Mouse (Mus musculus): ENCODE measurements at regions not wholly inside any gene's neighbourhood (a gene's known extent, or its start where the extent isn't known, plus 50 kb on each side); places are given as distances from the start of the nearest gene placed in this dataset.

DNA sequence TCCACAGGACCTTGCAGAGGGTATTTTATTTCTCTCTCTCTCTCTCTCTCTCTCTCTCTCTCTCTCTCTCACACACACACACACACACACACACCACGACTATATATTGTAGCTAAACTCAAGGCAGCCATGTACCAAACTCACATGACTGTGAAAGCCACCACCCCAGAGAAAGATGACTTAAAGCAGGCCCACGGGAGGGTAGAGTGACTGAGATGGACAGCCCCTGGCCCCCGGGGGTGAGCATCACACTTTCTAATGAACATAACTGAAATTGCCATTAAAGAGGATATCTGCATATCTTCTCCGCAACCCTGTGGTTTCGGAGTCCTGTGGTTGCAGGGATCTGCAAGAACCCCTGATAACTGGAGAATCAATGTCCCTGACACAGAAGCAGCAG, 197.1 kb upstream of the Spdye4c start:
- no peak for DNase-seq (ENCODE audit: low spot score)

GRCm38 (mm10) chr2:128395308-128396007, 195.6 kb upstream of the Spdye4c start:
- DNase-seq (ENCODE audit: low spot score): no peak

DNA sequence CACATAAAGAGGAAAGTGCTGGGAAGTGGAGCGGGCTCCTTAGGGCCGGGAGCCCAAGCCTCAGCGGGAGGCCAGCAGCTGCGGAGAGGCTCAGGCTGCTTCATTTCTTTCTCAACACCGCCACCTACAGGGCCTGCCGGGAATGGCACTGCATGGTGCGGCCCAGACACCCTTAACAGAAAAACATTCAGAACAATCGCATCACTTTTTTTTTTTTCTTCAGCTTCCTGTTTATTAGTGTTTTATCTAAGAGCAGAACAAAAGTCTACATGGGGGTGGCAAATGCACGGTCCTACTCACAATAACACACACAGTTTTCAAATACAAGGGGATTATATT, 195.0 kb upstream of the Spdye4c start:
- peak; percentile 91 for DNase-seq (ENCODE audit: low spot score)

DNA sequence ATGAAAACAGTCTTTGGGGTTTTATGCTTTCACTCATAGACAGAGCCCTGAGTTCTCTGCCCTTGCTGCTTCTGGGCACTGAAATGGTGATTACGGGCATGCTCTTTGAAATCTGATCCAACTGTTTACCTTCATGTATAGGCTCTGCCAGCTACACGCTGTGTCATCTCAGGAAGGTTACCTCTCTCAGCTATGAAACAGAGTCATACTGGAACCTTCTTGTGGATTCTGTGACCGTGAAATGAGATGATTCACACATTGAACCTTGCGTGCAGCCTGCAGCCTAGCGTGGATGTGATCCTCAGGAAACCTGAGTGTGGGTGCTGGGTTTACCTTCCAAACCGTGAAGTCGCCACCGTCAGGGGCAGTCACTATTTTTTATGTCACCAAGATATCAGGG, 189.7 kb upstream of the Spdye4c start:
- DNase-seq (ENCODE audit: low spot score): no peak

DNA sequence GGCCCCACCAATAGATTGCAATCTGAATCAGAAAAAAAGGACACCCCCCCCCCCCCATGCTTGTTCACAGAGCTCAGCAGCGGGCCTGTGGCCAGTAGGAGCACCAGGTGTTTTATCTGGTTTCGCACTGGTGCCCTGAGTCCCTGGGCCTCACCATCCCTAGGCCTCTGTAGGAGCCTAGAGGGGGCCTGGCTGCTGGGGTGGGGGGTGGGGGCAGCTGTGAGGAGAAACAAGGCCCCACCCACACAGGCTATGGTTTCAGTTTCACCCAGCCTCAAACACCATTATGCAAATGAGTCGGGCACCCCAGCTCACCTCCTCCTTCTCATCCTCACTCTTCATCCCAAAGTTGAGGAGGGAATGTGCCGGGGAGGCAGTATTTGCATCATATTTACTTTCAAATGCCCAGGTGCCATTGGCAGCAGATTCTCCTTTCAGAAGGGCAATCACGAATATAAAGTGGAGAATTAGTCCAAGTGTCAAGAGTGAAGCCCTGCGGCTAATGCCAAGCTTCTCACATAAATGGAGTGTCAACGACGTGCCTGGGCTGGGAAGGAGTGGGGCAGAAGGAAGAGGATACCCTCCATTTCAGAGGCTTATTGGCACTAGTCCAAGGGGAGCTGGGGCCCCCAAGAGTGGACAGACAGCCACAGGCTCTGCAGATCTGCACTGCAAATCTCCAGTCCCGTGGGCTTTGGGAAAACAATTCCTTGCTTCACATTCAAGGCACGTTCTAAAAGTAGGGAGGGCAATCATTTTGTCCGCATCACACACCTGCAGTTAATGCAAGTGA, 187.7 kb upstream of the Spdye4c start:
- DNase-seq (ENCODE audit: low spot score): no peak

DNA sequence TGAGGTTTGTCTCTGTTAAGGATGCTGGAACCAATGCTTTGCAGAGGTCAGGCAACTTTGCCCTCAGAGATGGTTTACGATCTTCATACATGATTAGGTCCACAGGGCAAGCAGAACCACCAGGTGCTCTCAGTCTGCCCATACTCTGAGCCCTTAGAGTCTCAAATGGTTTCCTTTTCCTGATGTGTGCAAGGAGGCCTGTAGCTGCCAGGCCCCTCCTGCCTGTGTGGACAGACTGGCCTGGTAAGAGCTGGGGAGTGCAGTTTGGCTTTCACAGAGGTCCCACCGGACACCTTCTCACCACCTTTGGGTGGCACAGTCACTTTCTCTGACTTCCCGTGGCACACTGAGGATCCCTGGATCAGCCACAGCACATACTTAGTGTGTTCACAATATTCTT, 186.6 kb upstream of the Spdye4c start:
- DNase-seq (ENCODE audit: low spot score): no peak

- DNase-seq (ENCODE audit: low spot score): no peak
Measured at GRCm38 (mm10) chr2:128407076-128407475, 183.9 kb upstream of the Spdye4c start.

DNA sequence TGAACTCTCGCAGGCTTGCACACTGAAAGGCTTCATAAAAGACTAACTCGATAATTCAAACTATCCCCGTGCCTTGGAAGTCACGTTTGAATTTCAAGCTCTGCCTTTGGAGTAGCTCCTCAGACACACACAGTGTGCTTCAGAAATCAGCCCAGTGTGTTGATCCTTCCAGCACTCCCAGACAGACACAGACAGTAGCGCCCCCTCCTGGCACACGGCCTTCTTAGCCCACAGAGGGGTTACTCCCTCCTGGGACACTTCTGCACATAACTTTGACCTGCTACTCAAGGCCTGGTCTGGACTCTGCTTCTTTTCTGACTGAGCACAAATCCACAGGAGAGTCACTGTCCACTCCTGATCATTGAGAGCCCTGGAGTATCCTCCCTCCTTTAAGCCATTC, 182.3 kb upstream of the Spdye4c start:
- peak; percentile 52 for DNase-seq (ENCODE audit: low spot score)

GRCm38 (mm10) chr2:128412352-128412751, 178.7 kb upstream of the Spdye4c start:
- peak; percentile 65 for DNase-seq (ENCODE audit: low spot score)

- DNase-seq (ENCODE audit: low spot score): no peak
Measured at GRCm38 (mm10) chr2:128412974-128413373, 178.0 kb upstream of the Spdye4c start.

DNA sequence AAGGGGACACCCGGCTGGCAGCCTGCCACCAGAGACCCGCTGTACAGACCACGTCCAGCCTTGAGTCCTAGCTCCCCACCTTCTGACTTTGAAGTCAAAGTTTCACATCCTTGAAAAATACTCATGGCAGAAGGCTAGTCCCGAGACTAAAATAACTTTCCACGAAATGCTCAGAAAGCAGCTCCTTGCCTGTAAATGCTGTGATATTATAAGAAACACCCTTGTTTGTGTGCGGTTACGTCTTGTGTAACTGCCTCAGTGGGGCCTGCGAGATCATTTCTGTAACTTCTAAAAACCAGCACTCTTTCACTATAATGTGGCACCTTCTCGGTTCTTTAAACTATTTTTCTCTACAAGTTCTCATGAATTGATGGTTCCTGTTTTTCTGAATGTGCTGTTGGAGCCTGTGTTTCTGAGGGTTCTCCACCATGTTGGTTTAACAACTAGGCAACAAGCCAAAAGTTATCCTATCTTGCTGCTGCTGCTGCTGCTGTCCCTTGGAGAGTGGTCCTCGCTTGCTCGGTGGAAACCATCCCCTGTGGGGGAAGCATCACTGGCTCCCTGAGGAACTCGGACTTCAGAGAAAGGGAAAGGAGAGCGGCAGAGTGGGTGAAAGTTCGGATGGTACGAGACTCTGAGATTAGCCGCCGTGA, 176.3 kb upstream of the Spdye4c start:
- no peak for DNase-seq (ENCODE audit: low spot score)

DNA sequence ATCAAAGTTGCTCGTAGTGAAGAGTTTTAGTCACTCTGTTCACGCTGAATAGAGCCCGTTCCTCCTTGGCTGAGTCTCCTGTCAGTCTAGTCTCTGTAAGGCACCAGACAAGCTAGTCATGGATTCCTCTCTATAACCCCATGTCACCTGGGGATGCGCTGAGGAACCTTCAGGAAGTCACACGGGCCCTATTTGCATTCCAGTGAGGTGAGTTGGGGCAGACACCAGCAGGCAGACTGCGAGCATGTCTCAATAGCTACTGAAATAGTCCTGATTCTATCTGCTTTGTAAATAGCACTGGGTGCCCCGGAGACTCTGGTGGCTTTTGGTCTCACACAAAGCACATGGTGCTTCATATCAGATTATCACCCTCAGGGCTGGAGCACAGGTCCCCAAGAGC, 174.6 kb upstream of the Spdye4c start:
- no peak for DNase-seq (ENCODE audit: low spot score)

DNA sequence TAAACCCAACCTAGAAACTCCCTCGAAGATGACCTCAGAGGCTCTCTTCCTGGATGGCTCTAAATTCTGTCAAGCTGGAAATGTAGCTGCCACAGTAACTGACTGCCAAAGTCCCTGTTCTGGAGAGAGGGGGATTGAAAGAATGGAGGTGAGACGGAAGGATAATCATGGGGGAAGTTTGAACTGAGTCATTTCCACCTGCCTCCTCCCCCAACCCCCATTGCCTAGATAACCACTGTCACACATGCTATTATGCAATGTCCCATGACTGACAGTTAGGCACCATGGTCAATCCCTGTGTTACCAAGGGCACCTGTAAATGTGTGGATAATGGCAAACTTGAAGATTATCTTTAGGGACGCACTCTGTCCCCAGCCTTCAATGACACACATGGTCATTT, 172.0 kb upstream of the Spdye4c start:
- DNase-seq (ENCODE audit: low spot score): no peak

DNA sequence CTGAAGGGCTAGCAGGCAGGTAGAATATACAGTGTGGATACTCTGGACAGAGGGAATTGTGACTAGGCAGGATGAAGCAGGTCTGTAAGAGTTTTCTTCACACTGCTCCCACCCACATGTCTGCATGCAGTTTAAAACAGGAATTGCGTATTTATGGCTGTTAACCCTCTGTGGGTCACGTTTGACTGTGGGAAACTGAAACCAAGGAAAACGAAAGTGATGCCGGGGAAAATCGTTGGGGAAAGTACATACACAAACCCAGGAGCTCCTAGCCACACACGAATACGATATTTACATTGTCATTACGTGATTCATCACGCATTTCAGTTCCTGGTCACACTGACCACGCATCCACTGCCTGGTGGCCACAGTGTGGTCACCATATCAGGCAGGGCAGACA, 170.6 kb upstream of the Spdye4c start:
- no peak for DNase-seq (ENCODE audit: low spot score)

DNA sequence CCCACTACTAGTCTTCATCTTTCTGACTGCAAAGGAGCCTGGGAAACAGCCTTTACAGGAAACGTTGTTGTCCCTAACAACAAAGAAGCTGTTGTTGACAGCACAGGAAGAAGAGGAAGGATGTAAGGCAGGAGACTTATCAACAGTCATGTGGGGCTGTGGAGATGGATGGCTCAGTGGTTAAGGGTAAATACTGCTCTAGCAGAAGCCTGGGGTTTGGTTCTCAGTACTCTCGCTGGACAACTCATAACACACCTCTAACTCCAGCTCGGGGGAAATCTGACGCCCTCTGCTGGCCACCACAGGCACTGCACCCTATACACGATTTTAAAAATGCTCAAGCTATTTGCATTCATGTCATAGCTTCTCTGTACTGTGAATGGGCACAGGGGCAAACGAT, 168.3 kb upstream of the Spdye4c start:
- DNase-seq (ENCODE audit: low spot score): no peak

- no peak for DNase-seq (ENCODE audit: low spot score)
Measured at GRCm38 (mm10) chr2:128424236-128424635, 166.8 kb upstream of the Spdye4c start.

- no peak for DNase-seq (ENCODE audit: low spot score)
Measured at GRCm38 (mm10) chr2:128427181-128427880, 163.7 kb upstream of the Spdye4c start.

GRCm38 (mm10) chr2:128428154-128428553, 162.9 kb upstream of the Spdye4c start:
- no peak for DNase-seq (ENCODE audit: low spot score)

- DNase-seq (ENCODE audit: low spot score): peak; percentile 20
Measured at GRCm38 (mm10) chr2:128428651-128429633, 162.1 kb upstream of the Spdye4c start.

GRCm38 (mm10) chr2:128429786-128430185, 161.2 kb upstream of the Spdye4c start:
- no peak for DNase-seq (ENCODE audit: low spot score)

GRCm38 (mm10) chr2:128430776-128431291, 160.2 kb upstream of the Spdye4c start:
- no peak for DNase-seq (ENCODE audit: low spot score)
